Mouse (Mus musculus) lung, embryonic 16.5 days (tissue): Measurements from ENCODE around the gene Npas1. TPM values are rescaled to one million over a fixed set of nuclear protein-coding genes. Genes with fewer than 3 reads are reported as not detected.
A peak's percentile ranks its signal among the peaks of the same experiment; 100 is the strongest.

Source experiments
- ATAC-seq: fragments of 200-750 bp; cut with Nextera tagmentation; 2 replicates; pipeline ENCODE4 v1.8.0; 2017; ENCODE audit warnings: low read depth, mild to moderate bottlenecking, moderate library complexity
- H3K27ac ChIP-seq: fragments of 300-500 bp; sonication (generic); 2 replicates; pipeline ENCODE4 v1.5.1; 2014; ENCODE audit warnings: mild to moderate bottlenecking, control low read depth, low read length
- H3K27me3 ChIP-seq: fragments of 300-500 bp; sonication (generic); 2 replicates; pipeline ENCODE4 v1.6.1; 2014; ENCODE audit warnings: low read depth, low read length, mixed read lengths; ENCODE audit not compliant: control insufficient read depth, insufficient read depth
- H3K36me3 ChIP-seq: fragments of 300-500 bp; sonication (generic); 2 replicates; pipeline ENCODE4 v1.6.1; 2014; ENCODE audit warnings: low read length; ENCODE audit not compliant: control insufficient read depth, insufficient read depth
- H3K4me1 ChIP-seq: fragments of 300-500 bp; sonication (generic); replicated peaks from 2 replicates; pipeline ENCODE4 v1.6.1; 2014; ENCODE audit warnings: low read length, mixed read lengths; ENCODE audit not compliant: control insufficient read depth, insufficient read depth
- H3K4me2 ChIP-seq: fragments of 300-500 bp; sonication (generic); 2 replicates; pipeline ENCODE4 v1.6.1; 2014; ENCODE audit warnings: low read depth, low read length, control low read depth
- H3K4me3 ChIP-seq: fragments of 300-500 bp; sonication (generic); 2 replicates; pipeline ENCODE4 v1.5.1; 2014; ENCODE audit warnings: mild to moderate bottlenecking, low read length, control low read depth
- H3K9ac ChIP-seq: fragments of 300-500 bp; sonication (generic); 2 replicates; pipeline ENCODE4 v1.6.1; 2014; ENCODE audit warnings: low read length, control low read depth
- H3K9me3 ChIP-seq: fragments of 300-500 bp; sonication (generic); 2 replicates; pipeline ENCODE4 v1.6.1; 2016; ENCODE audit warnings: low read length; ENCODE audit not compliant: control insufficient read depth
- WGBS: fragments of 180-500 bp; shearing (Covaris S2); extraction: QIAGEN DNeasy Blood & Tissue Kit; methylation state at CpG from one replicate; pipeline ENCODE4 v1.1.7; 2014; 5-methylcytosine and 5-hydroxymethylcytosine counted together
- polyA plus RNA-seq: library from polyadenylated mRNA; unstranded; fragments of >200 nt; fragmentation: Nextera tagmentation; extraction: Ambion mirVana; gene quantifications from 2 replicates; pipeline ENCODE4 v1.2.1, GENCODE M21; 2015

Gene Npas1
- polyA plus RNA-seq = 0.38 and 0.39 TPM in 2 replicates

- no peak for ATAC-seq
- Histone ChIP-seq H3K4me2 (peak within 1 kb of the TSS; percentile 60), H3K4me1 (peaks cover 10% of the 10 kb centered on the region), H3K36me3 (no peaks in the 10 kb centered on the region), H3K4me3 (peak within 1 kb of the TSS; percentile 40), H3K9ac (no peak within 1 kb of the TSS), H3K9me3 (no peaks in the 10 kb centered on the region), H3K27ac (no peak within 1 kb of the TSS), H3K27me3 (peaks cover 46% of the 10 kb centered on the region)
- WGBS = 73% methylated on average over 8 of the region's 8 CpGs
Measured at GRCm38 (mm10) chr7:16477628-16478027, at the start of gene Npas1. TSS of gene Npas1 (minus strand) at chr7:16477728.

DNA sequence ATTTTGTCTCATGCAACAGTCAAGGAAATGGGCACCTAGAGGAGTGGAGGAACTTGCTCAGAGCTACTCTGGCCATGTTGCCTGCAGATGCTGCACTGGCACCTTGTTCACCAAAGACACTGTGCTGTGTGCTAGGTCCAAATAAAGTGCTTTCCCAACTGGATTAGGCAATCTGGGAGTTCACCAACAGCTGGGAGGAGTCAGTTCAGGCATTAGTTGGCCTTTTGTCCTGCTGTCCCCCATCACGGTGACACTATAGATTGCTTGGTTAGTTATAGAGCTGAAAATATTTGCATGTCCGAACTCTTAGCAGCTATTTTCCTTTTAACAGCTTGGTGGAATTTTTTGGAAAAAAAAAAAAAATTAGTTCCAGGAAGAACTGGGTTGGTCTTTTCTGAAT, 48.5 kb upstream of the Npas1 start:
- Histone ChIP-seq H3K36me3 (no peaks in the 10 kb centered on the region), H3K4me2 (no peak overlapping the region), H3K4me1 (no peaks in the 10 kb centered on the region), H3K9me3 (no peaks in the 10 kb centered on the region), H3K9ac (no peak overlapping the region), H3K4me3 (no peak overlapping the region), H3K27ac (no peak overlapping the region), H3K27me3 (no peaks in the 10 kb centered on the region)
- WGBS = 60% methylated on average over 2 of the region's 2 CpGs
- peak; percentile 69 for ATAC-seq

DNA sequence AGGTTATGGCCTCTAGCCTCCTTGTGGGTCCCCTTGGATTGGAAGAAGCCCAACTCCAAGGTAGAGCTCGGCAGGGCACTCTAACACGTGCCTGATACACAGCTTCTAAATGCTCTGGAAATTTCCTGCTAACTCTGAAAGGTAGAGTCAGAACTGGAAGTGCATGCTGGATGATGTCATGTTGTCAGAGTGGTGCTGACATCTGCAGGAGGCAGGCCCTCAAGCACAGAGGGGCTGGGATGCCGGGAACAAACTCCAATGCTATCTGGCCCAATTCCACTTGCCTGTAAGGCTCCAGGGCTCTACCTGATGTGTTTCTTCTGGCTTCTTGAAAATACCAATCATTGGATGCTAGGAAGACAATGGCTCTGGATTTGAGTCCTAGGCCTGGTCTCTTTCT, 47.9 kb upstream of the Npas1 start:
- H3K4me2 ChIP-seq = no peak overlapping the region
- no peak overlapping the region for H3K4me3 ChIP-seq
- H3K9ac ChIP-seq = no peak overlapping the region
- no peaks in the 10 kb centered on the region for H3K4me1 ChIP-seq
- 79% methylated on average over 3 of the region's 3 CpGs for WGBS
- H3K27me3 ChIP-seq = no peaks in the 10 kb centered on the region
- H3K36me3 ChIP-seq = 0 out of 2 replicates have a peak, but pooled peaks cover under 1% of the 10 kb centered on the region
- no peak for ATAC-seq
- H3K9me3 ChIP-seq = no peaks in the 10 kb centered on the region
- no peak overlapping the region for H3K27ac ChIP-seq

DNA sequence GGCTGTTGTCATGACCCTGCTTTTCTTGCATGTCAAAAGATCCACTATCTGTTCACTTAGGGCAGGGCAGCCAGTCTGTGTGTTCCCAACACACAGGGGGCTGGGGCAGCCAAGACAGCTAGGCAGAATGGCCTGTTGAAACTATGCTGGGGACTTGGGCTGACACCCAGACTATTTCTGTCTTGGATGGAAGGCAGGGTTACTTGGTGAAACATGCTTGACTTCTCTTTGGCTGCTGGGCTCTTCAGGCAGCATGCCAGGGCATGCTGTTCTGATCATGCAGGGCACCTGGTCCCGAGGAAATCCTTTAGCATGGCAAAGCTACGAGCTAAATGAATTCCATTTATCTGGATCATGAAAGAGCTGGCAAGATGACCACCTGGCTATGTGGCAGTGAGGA, 46.8 kb upstream of the Npas1 start:
- Histone ChIP-seq H3K9me3 (no peaks in the 10 kb centered on the region), H3K4me3 (no peak overlapping the region), H3K9ac (no peak overlapping the region), H3K36me3 (0 out of 2 replicates have a peak, but pooled peaks cover 2% of the 10 kb centered on the region), H3K4me1 (no peaks in the 10 kb centered on the region), H3K4me2 (no peak overlapping the region), H3K27ac (no peak overlapping the region), H3K27me3 (no peaks in the 10 kb centered on the region)
- no peak for ATAC-seq
- WGBS = 84% methylated on average over 2 of the region's 2 CpGs

DNA sequence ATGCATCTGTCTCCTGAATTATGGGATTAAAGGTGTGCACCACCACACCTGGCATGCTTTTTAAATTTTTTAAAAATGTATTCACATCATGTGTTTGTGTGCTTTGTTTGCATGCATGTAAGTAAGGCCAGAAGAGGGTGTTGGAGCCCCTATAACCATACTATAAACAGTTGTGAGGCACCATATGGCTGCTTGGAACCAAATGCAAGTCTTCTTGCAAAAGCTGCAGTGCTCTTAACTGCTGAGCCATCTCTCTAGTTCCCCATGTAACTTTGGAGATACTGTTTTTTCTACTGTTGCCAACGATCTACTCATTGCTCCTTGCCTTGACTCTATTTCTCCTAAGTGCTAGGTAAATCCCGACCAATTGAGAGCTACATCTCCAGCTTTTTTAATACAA, 41.8 kb upstream of the Npas1 start:
- ATAC-seq = no peak
- Histone ChIP-seq H3K4me3 (no peak overlapping the region), H3K36me3 (peaks cover 11% of the 10 kb centered on the region; the same call in 1 of the 2 replicates), H3K27ac (no peak overlapping the region), H3K9ac (no peak overlapping the region), H3K4me1 (no peaks in the 10 kb centered on the region), H3K9me3 (no peaks in the 10 kb centered on the region), H3K4me2 (no peak overlapping the region), H3K27me3 (no peaks in the 10 kb centered on the region)
- WGBS = 84% methylated on average over 2 of the region's 2 CpGs

- H3K36me3 ChIP-seq = peaks cover 13% of the 10 kb centered on the region
- H3K27ac ChIP-seq = no peak overlapping the region
- WGBS = 91% methylated on average over 5 of the region's 5 CpGs
- no peaks in the 10 kb centered on the region for H3K27me3 ChIP-seq
- H3K9ac ChIP-seq = no peak overlapping the region
- no peaks in the 10 kb centered on the region for H3K9me3 ChIP-seq
- no peak overlapping the region for H3K4me2 ChIP-seq
- H3K4me3 ChIP-seq = no peak overlapping the region
- no peak for ATAC-seq
- no peaks in the 10 kb centered on the region for H3K4me1 ChIP-seq
Measured at GRCm38 (mm10) chr7:16517198-16517597, 39.7 kb upstream of the Npas1 start.

DNA sequence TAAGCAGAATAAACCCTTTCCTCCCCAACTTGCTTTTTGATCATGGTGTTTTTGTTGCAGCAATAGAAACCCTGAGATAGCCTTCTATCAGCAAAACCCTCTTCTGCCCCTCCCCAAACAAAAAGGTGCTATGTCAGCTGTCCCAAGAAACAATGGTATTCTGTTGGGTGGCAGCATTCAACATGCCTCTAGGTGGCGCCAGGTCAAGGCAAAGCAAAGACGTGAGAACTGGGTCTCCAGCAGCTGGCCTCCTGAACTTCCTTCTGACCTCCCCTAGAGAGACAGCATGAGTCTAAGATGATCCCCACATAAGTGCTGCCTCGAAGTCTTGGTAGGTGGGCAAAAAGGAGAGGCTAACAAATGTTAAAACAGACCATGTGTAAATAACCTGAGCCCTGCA, 29.8 kb upstream of the Npas1 start:
- Histone ChIP-seq H3K9ac (no peak overlapping the region), H3K4me1 (no peaks in the 10 kb centered on the region), H3K27me3 (no peaks in the 10 kb centered on the region), H3K36me3 (peaks cover 20% of the 10 kb centered on the region), H3K27ac (no peak overlapping the region), H3K4me2 (no peak overlapping the region), H3K4me3 (no peak overlapping the region), H3K9me3 (no peaks in the 10 kb centered on the region)
- ATAC-seq = peak; percentile 52; the same call in 1 of the 2 replicates
- WGBS = 10% methylated on average over 3 of the region's 3 CpGs

DNA sequence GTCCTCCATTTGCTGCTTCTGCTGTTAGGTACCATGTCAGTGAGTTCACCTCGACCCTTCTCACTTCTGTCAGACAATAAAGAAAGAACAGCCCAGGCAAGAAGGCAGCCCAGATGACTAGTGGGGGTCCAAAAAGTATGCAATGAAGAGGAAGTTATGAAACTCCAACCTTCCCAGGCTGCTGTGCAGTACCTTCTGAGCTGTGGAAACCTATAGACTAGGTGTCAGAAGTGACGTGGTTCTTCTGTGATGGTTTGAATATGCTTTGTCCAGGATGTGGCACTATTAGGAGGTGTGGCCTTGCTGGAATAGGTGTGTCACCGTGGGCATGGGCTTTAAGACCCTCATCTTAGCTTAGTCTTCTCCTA, 27.7 kb upstream of the Npas1 start:
- WGBS = 87% methylated on average over 3 of the region's 3 CpGs
- Histone ChIP-seq H3K9ac (no peak overlapping the region), H3K27me3 (no peaks in the 10 kb centered on the region), H3K4me1 (no peaks in the 10 kb centered on the region), H3K36me3 (peaks cover 9% of the 10 kb centered on the region), H3K27ac (no peak overlapping the region), H3K4me3 (no peak overlapping the region), H3K9me3 (no peaks in the 10 kb centered on the region), H3K4me2 (no peak overlapping the region)
- no peak for ATAC-seq

DNA sequence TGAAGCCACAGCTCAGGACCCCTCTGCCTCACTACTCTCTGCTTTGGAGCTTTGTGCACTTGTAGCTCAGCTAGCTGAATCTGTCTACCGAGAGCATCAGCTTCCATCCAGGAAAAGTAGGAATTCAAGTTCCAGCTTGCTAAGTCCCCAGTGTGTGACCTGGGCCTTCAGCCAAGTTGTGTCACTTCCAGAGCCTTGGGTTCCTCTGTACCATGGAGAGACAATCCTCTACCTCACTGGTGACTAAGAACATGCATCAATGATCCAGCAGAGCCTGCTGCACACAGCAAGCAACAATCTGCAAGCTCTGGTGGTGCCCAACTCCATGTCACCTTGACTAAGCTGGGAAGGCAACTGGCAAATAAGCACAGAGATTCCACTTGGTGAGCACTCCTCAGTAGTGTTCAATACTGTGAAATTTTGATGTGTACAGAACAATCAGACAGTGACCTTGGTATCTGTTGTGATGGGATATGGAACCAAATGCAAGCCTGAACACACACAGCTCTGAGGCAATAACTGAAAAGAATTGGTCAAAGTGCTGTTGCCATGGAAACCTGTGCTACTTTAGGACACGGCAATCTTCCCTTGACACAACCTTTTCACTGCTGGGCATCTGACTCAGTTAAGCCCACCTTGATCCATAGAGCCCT, 27.2 kb upstream of the Npas1 start:
- no peak for ATAC-seq
- H3K27ac ChIP-seq = no peak overlapping the region
- H3K4me1 ChIP-seq = no peaks in the 10 kb centered on the region
- no peak overlapping the region for H3K4me3 ChIP-seq
- no peak overlapping the region for H3K4me2 ChIP-seq
- 76% methylated on average over 2 of the region's 2 CpGs for WGBS
- no peak overlapping the region for H3K9ac ChIP-seq
- H3K27me3 ChIP-seq = no peaks in the 10 kb centered on the region
- H3K36me3 ChIP-seq = peaks cover 7% of the 10 kb centered on the region
- H3K9me3 ChIP-seq = no peaks in the 10 kb centered on the region

DNA sequence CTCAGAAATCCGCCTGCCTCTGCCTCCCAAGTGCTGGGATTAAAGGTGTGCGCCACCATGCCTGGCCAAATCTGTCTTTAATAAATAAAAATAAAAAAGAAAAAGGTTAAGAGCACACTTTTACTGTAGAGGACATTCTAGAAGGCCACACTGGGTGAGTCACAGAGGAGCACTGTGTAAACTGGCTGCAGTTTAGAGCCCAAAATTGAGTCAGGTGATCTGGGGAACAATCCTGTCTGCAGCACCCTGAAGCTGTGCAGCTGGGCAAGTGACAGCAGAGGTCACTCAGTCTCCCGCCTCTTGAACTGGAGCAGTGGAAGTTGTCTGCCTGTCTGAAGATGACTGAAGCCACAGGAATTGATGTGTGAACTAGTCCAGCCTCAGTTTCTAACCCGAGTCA, 24.0 kb upstream of the Npas1 start:
- H3K9ac ChIP-seq = no peak overlapping the region
- no peaks in the 10 kb centered on the region for H3K9me3 ChIP-seq
- H3K4me3 ChIP-seq = no peak overlapping the region
- H3K4me1 ChIP-seq = no peaks in the 10 kb centered on the region
- H3K4me2 ChIP-seq = no peak overlapping the region
- peaks cover 24% of the 10 kb centered on the region for H3K36me3 ChIP-seq
- H3K27me3 ChIP-seq = no peaks in the 10 kb centered on the region
- ATAC-seq = no peak
- no peak overlapping the region for H3K27ac ChIP-seq
- WGBS = 85% methylated on average over 4 of the region's 4 CpGs
